Mouse (Mus musculus): ENCODE measurements around the gene Cdh23. TPM values are rescaled to one million over a fixed set of nuclear protein-coding genes. Genes with fewer than 3 reads are reported as not detected.

Gene Cdh23
- total and polyA plus RNA-seq, 2 experiments from 2014 or later = 1.9 to 13.1 TPM

DNA sequence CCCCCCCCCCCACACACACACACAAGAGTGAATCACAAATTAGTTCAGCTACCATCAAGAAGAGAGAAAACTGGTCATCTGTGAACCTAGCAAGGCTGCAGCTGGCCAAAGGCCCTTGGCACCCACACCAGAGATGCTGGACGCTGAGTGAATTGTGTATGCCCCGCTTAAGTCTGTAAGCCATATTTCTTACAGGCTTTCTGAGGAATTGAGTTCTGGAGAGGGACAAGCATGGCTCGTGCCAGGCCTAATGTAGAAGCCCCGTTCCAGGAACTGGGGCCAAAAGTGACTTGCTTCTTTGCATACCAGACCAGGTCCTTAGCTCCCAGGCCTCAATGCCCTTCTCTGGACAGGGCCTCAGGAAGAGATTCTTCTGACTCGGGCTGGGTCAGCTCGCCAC lies 132.2 kb downstream of the Cdh23 start:
- Histone ChIP-seq H3K4me3 (ENCODE audit: low read depth, low read length) (no peak overlapping the region), H3K4me2 (ENCODE audit: low read depth) (no peak overlapping the region), H3K36me3 (ENCODE audit: insufficient read depth) (no peaks in the 10 kb centered on the region), H3K27ac (ENCODE audit: low read depth, low read length) (no peak overlapping the region), H3K9ac (no peak overlapping the region), H3K9me3 (ENCODE audit: low read length) (no peaks in the 10 kb centered on the region), H3K4me1 (ENCODE audit: insufficient read depth) (no peaks in the 10 kb centered on the region), H3K27me3 (ENCODE audit: insufficient read depth, low read length) (no peaks in the 10 kb centered on the region)
- WGBS = 69% methylated on average over 6 of the region's 6 CpGs
- DNase-seq (no peak), ATAC-seq (no peak)
- TF ChIP-seq CTCF (IDR thresholded peaks at IDR 0.05; ENCODE audit: low read depth) = no peak

- WGBS = 27% methylated on average over 7 of the region's 7 CpGs
- no peak for ATAC-seq
- H3K9ac ChIP-seq = no peak overlapping the region
- no peak for DNase-seq
- no peaks in the 10 kb centered on the region for H3K36me3 ChIP-seq (ENCODE audit: insufficient read depth)
- no peak for TF ChIP-seq CTCF (IDR thresholded peaks at IDR 0.05; ENCODE audit: low read depth)
- no peak overlapping the region for H3K4me3 ChIP-seq (ENCODE audit: low read depth, low read length)
- H3K4me2 ChIP-seq (ENCODE audit: low read depth) = no peak overlapping the region
- H3K27ac ChIP-seq (ENCODE audit: low read depth, low read length) = no peak overlapping the region
- H3K27me3 ChIP-seq (ENCODE audit: insufficient read depth, low read length) = no peaks in the 10 kb centered on the region
- no peaks in the 10 kb centered on the region for H3K9me3 ChIP-seq (ENCODE audit: low read length)
- no peaks in the 10 kb centered on the region for H3K4me1 ChIP-seq (ENCODE audit: insufficient read depth)
Observed at GRCm38 (mm10) chr10:60562946-60563345, 133.3 kb downstream of the Cdh23 start.

DNA sequence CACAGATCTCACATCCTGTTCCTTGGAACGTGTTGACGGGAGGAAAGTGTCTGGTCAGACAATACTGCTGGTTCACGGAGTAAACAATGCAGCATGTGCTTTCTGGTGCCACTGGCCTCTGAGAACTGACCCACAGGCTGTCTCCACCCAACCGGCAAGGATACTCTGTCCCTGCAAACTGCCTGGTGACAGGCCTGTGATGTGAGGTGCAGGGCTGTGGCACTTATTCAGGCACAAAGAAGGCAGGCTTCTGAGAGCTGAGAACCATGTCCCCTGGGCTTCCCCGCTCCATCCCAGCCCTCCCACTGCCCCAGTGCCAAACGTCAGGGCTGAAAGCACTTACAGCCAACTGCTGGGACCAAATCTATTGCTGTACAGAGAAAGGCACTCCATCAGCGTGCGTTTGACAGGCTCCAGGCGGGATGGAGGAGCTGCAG lies 137.8 kb downstream of the Cdh23 start:
- ATAC-seq (peak; percentile 5; the same call in 1 of the 2 replicates), DNase-seq (no peak)
- TF ChIP-seq CTCF (IDR thresholded peaks at IDR 0.05; ENCODE audit: low read depth) = no peak
- Histone ChIP-seq H3K9ac (no peak overlapping the region), H3K4me2 (ENCODE audit: low read depth) (no peak overlapping the region), H3K27me3 (ENCODE audit: insufficient read depth, low read length) (no peaks in the 10 kb centered on the region), H3K4me1 (ENCODE audit: insufficient read depth) (no peaks in the 10 kb centered on the region), H3K36me3 (ENCODE audit: insufficient read depth) (no peaks in the 10 kb centered on the region), H3K27ac (ENCODE audit: low read depth, low read length) (no peak overlapping the region), H3K9me3 (ENCODE audit: low read length) (no peaks in the 10 kb centered on the region), H3K4me3 (ENCODE audit: low read depth, low read length) (no peak overlapping the region)
- 30% methylated on average over 9 of the region's 9 CpGs for WGBS

GRCm38 (mm10) chr10:60552951-60553635 lies 143.2 kb downstream of the Cdh23 start:
- no peaks in the 10 kb centered on the region for H3K27me3 ChIP-seq (ENCODE audit: insufficient read depth, low read length)
- WGBS = 45% methylated on average over 3 of the region's 4 CpGs
- H3K9ac ChIP-seq = no peak overlapping the region
- ATAC-seq (no peak), DNase-seq (no peak)
- H3K9me3 ChIP-seq (ENCODE audit: low read length) = no peaks in the 10 kb centered on the region
- H3K27ac ChIP-seq (ENCODE audit: low read depth, low read length) = no peak overlapping the region
- TF ChIP-seq CTCF (IDR thresholded peaks at IDR 0.05; ENCODE audit: low read depth) = no peak
- no peak overlapping the region for H3K4me3 ChIP-seq (ENCODE audit: low read depth, low read length)
- no peak overlapping the region for H3K4me2 ChIP-seq (ENCODE audit: low read depth)
- H3K36me3 ChIP-seq (ENCODE audit: insufficient read depth) = no peaks in the 10 kb centered on the region
- H3K4me1 ChIP-seq (ENCODE audit: insufficient read depth) = no peaks in the 10 kb centered on the region

DNA sequence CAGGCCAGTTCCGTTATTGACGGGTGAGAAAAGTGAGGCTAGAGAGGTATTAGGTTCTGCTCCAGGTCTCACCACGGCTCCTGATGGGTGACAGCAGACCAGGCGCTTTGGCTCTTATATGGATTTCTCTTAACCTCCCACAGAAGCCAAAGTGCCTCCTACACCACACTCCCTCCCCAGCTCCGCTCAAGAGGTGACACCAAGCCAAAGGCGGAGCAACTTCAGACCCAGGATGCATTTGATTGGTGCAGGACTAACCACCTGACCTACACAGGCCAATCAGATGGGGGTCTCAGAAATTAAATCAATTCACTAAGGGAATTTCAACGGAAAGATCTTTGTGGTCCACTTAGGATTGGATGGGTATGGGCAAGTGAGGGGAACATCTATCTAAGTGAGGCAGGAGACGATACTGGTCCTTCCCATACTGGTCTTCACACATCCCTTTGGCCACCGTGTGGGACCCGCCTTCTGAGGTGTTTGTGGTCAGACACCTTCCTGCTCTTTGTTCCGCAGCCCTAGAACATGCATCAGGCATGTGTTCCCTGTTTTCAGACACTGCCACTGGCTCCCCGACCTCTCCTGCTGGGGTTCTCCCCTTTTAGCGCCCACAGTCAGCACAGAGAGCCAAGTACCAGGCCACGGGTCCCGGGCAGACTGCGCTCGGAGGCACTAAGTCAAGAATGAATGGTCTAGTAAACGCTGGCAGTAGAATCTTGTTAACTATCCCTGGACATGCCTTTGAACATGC lies 157.0 kb downstream of the Cdh23 start:
- ATAC-seq = no peak
- Histone ChIP-seq H3K27ac (ENCODE audit: low read depth, low read length) (no peak overlapping the region), H3K36me3 (ENCODE audit: insufficient read depth) (no peaks in the 10 kb centered on the region), H3K9me3 (ENCODE audit: low read length) (no peaks in the 10 kb centered on the region), H3K4me3 (ENCODE audit: low read depth, low read length) (no peak overlapping the region), H3K4me1 (ENCODE audit: insufficient read depth) (no peaks in the 10 kb centered on the region), H3K9ac (no peak overlapping the region), H3K27me3 (ENCODE audit: insufficient read depth, low read length) (no peaks in the 10 kb centered on the region), H3K4me2 (ENCODE audit: low read depth) (no peak overlapping the region)
- WGBS = 87% methylated on average over 18 of the region's 18 CpGs
- no peak for TF ChIP-seq CTCF (IDR thresholded peaks at IDR 0.05; ENCODE audit: low read depth)
- DNase-seq = no peak

GRCm38 (mm10) chr10:60536098-60536811 lies 160.0 kb downstream of the Cdh23 start:
- no peak overlapping the region for H3K27ac ChIP-seq (ENCODE audit: low read depth, low read length)
- ATAC-seq = peak; percentile 45
- no peak overlapping the region for H3K4me3 ChIP-seq (ENCODE audit: low read depth, low read length)
- 23% methylated on average over 14 of the region's 14 CpGs for WGBS
- H3K9ac ChIP-seq = no peak overlapping the region
- H3K27me3 ChIP-seq (ENCODE audit: insufficient read depth, low read length) = no peaks in the 10 kb centered on the region
- H3K9me3 ChIP-seq (ENCODE audit: low read length) = no peaks in the 10 kb centered on the region
- DNase-seq = no peak
- H3K4me1 ChIP-seq (ENCODE audit: insufficient read depth) = no peaks in the 10 kb centered on the region
- H3K36me3 ChIP-seq (ENCODE audit: insufficient read depth) = no peaks in the 10 kb centered on the region
- H3K4me2 ChIP-seq (ENCODE audit: low read depth) = no peak overlapping the region
- no peak for TF ChIP-seq CTCF (IDR thresholded peaks at IDR 0.05; ENCODE audit: low read depth)

- ATAC-seq = no peak
- no peak overlapping the region for H3K27ac ChIP-seq (ENCODE audit: low read depth, low read length)
- no peaks in the 10 kb centered on the region for H3K36me3 ChIP-seq (ENCODE audit: insufficient read depth)
- no peaks in the 10 kb centered on the region for H3K4me1 ChIP-seq (ENCODE audit: insufficient read depth)
- no peak overlapping the region for H3K4me3 ChIP-seq (ENCODE audit: low read depth, low read length)
- 71% methylated on average over 4 of the region's 4 CpGs for WGBS
- no peak overlapping the region for H3K9ac ChIP-seq
- no peak overlapping the region for H3K4me2 ChIP-seq (ENCODE audit: low read depth)
- no peaks in the 10 kb centered on the region for H3K27me3 ChIP-seq (ENCODE audit: insufficient read depth, low read length)
- no peaks in the 10 kb centered on the region for H3K9me3 ChIP-seq (ENCODE audit: low read length)
- no peak for DNase-seq
- TF ChIP-seq CTCF (IDR thresholded peaks at IDR 0.05; ENCODE audit: low read depth) = no peak
Observed at GRCm38 (mm10) chr10:60532502-60532901, 163.8 kb downstream of the Cdh23 start.

All from forebrain, postnatal 0 days (tissue).